In the genomic region with DNA sequence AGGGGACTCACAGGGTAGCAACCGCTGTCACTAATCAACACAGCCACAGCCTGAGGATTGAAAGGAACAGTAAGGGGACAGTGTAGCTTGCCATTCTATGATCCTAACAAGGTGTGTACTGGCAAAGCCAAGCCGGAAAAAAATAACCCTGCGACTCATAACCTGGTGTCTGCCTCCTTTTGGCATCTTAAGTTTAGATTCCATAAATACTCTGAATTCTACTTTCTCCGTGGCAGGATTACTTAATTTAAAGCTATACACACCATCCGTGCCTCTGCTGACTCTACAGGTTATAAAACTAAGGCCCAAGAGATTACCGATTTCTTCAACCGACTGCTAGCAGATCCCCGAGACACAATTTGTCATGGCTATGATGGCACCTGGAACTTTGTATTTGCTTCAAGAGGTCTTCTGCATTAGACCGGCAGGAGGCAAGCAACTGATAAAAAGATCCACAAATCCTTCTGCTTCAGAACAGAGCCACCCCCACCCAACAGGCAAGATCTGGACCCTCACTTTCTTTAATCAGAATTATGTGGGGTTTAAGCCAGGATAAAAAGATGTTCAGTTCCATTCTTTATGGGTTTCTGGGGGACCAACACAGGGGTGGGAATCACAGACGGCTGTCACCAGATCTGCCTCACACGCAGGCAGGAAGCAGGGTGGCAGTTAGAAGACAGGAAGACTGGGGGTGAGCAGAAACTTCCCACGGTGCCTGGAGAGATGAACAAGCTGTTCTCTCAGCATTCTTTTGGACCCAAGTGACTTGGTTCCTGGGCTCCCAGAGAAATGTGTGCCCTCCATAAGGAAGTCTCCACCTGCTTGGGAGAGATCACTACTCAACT, we compare ENCODE assay signal across 12 mouse cellular contexts.
DNase-seq lines count a peak whose midpoint lies in the region; ATAC-seq lines count a peak whose summit lies in the region.
"Had no signal": no experiment of that assay in that cellular context is flagged by ENCODE, and none has a peak within 500 bp of the region (broad histone marks: within the 10 kb centered on the region; RNA-seq: fewer than 3 reads in every experiment).

No protein-coding gene starts in this region.

- no peak overlapping the region; the same call in 1 of the 2 replicates for H3K27ac ChIP-seq in heart, embryonic 13.5 days (replicated peaks)
- peak overlapping the region; percentile 17; the same call in 1 of the 2 replicates for H3K27ac ChIP-seq in embryonic facial prominence, embryonic 13.5 days
- H3K27ac ChIP-seq: left cerebral cortex, adult 2 months had no signal

- H3K9ac ChIP-seq in heart, embryonic 13.5 days = no peak overlapping the region
- H3K9ac ChIP-seq in embryonic facial prominence, embryonic 13.5 days = no peak overlapping the region

- H3K4me1 ChIP-seq in heart, embryonic 13.5 days = peaks cover 14% of the 10 kb centered on the region
- peaks cover 27% of the 10 kb centered on the region for H3K4me1 ChIP-seq in embryonic facial prominence, embryonic 13.5 days

- H3K36me3 ChIP-seq in heart, embryonic 13.5 days = no peaks in the 10 kb centered on the region
- no peaks in the 10 kb centered on the region for H3K36me3 ChIP-seq in embryonic facial prominence, embryonic 13.5 days

- DNase-seq in heart, postnatal 36 days = no peak
- DNase-seq in B cell, adult 2 months = peak; percentile 26 to 27
- DNase-seq in embryo, embryonic 10.5 days (ENCODE audit: low spot score) = no peak
- no peak for DNase-seq in gastrocnemius, postnatal 4 days (ENCODE audit: low spot score in 2 of 2)
- no peak for DNase-seq in adipocyte (ENCODE audit: low spot score)
- DNase-seq: adrenal gland, adult 2 months; gastrocnemius, postnatal 14 days had no signal

- H3K4me3 ChIP-seq in heart, embryonic 13.5 days = no peak overlapping the region
- H3K4me3 ChIP-seq in embryonic facial prominence, embryonic 13.5 days = no peak overlapping the region
- H3K4me3 ChIP-seq: left cerebral cortex, adult 2 months had no signal

- no peaks in the 10 kb centered on the region for H3K9me3 ChIP-seq in heart, embryonic 13.5 days
- H3K9me3 ChIP-seq in embryonic facial prominence, embryonic 13.5 days = no peaks in the 10 kb centered on the region

- ATAC-seq in heart, embryonic 13.5 days (ENCODE audit: extremely low read depth, insufficient number of reproducible peaks, low FRiP score, low TSS enrichment) = no peak
- no peak for ATAC-seq in embryonic facial prominence, embryonic 13.5 days (ENCODE audit: insufficient number of reproducible peaks, insufficient read depth, low FRiP score, low TSS enrichment, low read depth)
- peak; percentile 82 for ATAC-seq in megakaryocyte progenitor cell, adult 5-6 weeks (replicated peaks; ENCODE audit: poor library complexity)
- ATAC-seq: intestine, postnatal 0 days had no signal

- H3K27me3 ChIP-seq in heart, embryonic 13.5 days (replicated peaks) = no peaks in the 10 kb centered on the region
- H3K27me3 ChIP-seq in embryonic facial prominence, embryonic 13.5 days = no peaks in the 10 kb centered on the region

- intact Hi-C loops in heart, postnatal 36 days (cut with DNase I) = no loop called here

- WGBS in heart, embryonic 13.5 days = 37% methylated on average over 12 of the region's 12 CpGs
- WGBS in embryonic facial prominence, embryonic 13.5 days = 39% methylated on average over 12 of the region's 12 CpGs

- H3K4me2 ChIP-seq in heart, embryonic 13.5 days = peak overlapping the region; percentile 21; the same call in 1 of the 2 replicates
- no peak overlapping the region for H3K4me2 ChIP-seq in embryonic facial prominence, embryonic 13.5 days

Comparison
In these comparisons a context has a peak if more than half of its experiments do, and no peak if none do; other contexts are left out.
1. DNase-seq: peak in B cell, adult 2 months (2 of 2); none in heart, postnatal 36 days (0 of 2), embryo, embryonic 10.5 days (single experiment), gastrocnemius, postnatal 4 days (0 of 2) and adipocyte (single experiment).